10 mouse cellular contexts compared by ENCODE assay signal in the genomic region with DNA sequence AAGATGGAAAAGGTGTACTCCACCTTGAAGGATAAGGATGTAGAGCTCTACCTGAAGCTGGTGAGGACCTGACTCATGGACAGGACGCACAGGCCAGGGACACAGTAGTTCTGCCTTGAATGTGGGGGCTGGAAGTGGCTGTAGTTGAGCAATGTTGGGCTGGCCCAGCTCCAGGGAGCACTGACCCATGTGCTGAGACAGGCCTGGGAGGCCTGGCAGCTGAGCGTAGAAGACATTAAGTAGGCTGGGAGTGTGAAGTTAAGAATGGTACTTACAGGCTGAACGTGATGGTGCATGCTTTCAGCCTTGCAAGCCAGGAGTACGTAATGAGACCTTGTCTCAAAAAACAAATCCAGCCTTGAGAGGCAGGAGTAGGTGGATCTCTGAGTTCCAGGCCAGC. TPM values are rescaled to one million over a fixed set of nuclear protein-coding genes. Genes with fewer than 3 reads are reported as not detected.
DNase-seq lines count a peak whose midpoint lies in the region.
"Had no signal": no experiment of that assay in that cellular context is flagged by ENCODE, and none has a peak within 500 bp of the region (broad histone marks: within the 10 kb centered on the region; RNA-seq: fewer than 3 reads in every experiment).

No protein-coding gene starts in this region.

- peak; percentile 22 for DNase-seq in heart, adult 8-10 months (ENCODE audit: low spot score)
- DNase-seq in heart, postnatal 4 days, result no peak
- peak; percentile 80 for DNase-seq in NIH3T3 (ENCODE audit: low read depth)
- DNase-seq in adrenal gland, postnatal 25 days, result peak; percentile 83
- DNase-seq in kidney, postnatal 4 days, result peak; percentile 68 to 74
- DNase-seq in cerebellum, postnatal 10 days, result no peak
- no peak for DNase-seq in thymus, postnatal 36 days
- DNase-seq in spleen, postnatal 14 days (ENCODE audit: low spot score in 2 of 2), result no peak
- DNase-seq: liver, embryonic 13.5 days; thymus, postnatal 4 days had no signal

RNA-seq across cellular contexts. Expression of a gene that starts 13.9 kb away (rescaled TPM):
- 10 to 100 TPM; 14.8 to 19.9 (median 17.6) TPM for total RNA-seq in heart, adult 8-10 months (2022)
- total RNA-seq in heart, postnatal 4 days (2021), result 10 to 100 TPM; 23.9 to 27.4 TPM
- total RNA-seq in adrenal gland, postnatal 25 days (2021), result 54.0 and 71.3 TPM in 2 replicates

RNA-seq across cellular contexts. Expression of a gene that starts 23.1 kb away (rescaled TPM):
- total RNA-seq in heart, adult 8-10 months (2022), result 10 to 100 TPM; 24.9 to 27.6 (median 25.8) TPM
- 10 to 100 TPM; 24.3 to 24.9 TPM for total RNA-seq in heart, postnatal 4 days (2021)
- total RNA-seq in adrenal gland, postnatal 25 days (2021), result 40.0 and 51.7 TPM in 2 replicates

RNA-seq across cellular contexts. Expression of a gene that starts 23.8 kb away (rescaled TPM):
- 100 to 1,000 TPM in 1 of 4 experiments, 10 to 100 TPM in 3; 93.9 to 101 (median 96.8) TPM for total RNA-seq in heart, adult 8-10 months (2022)
- total RNA-seq in heart, postnatal 4 days (2021), result 10 to 100 TPM; 44.4 to 48.9 TPM
- total RNA-seq in adrenal gland, postnatal 25 days (2021), result 29.5 and 34.8 TPM in 2 replicates

RNA-seq across cellular contexts. Expression of a gene that starts 30.8 kb away (rescaled TPM):
- 1 to 10 TPM; 5.3 to 6.3 (median 6.0) TPM for total RNA-seq in heart, adult 8-10 months (2022)
- 10 to 100 TPM in 1 of 2 experiments, 1 to 10 TPM in 1; 8.4 to 10.7 TPM for total RNA-seq in heart, postnatal 4 days (2021)
- total RNA-seq in adrenal gland, postnatal 25 days (2021), result 25.9 and 28.7 TPM in 2 replicates

RNA-seq across cellular contexts. Expression of a gene that starts 54.0 kb away (rescaled TPM):
- total RNA-seq in heart, adult 8-10 months (2022), result 1 to 10 TPM; 2.3 to 4.1 (median 3.6) TPM
- total RNA-seq in heart, postnatal 4 days (2021), result 10 to 100 TPM in 1 of 2 experiments, 1 to 10 TPM in 1; 7.8 to 10.6 TPM
- 26.0 and 27.4 TPM in 2 replicates for total RNA-seq in adrenal gland, postnatal 25 days (2021)

Comparison
In these comparisons a context has a peak if more than half of its experiments do, and no peak if none do; other contexts are left out.
1. DNase-seq: peak in heart, adult 8-10 months (single experiment), NIH3T3 (single experiment), adrenal gland, postnatal 25 days (single experiment) and kidney, postnatal 4 days (2 of 2); none in heart, postnatal 4 days (single experiment), cerebellum, postnatal 10 days (0 of 2), thymus, postnatal 36 days (0 of 2) and spleen, postnatal 14 days (0 of 2).